ENCODE assay signal across 8 mouse cellular contexts in the genomic region with DNA sequence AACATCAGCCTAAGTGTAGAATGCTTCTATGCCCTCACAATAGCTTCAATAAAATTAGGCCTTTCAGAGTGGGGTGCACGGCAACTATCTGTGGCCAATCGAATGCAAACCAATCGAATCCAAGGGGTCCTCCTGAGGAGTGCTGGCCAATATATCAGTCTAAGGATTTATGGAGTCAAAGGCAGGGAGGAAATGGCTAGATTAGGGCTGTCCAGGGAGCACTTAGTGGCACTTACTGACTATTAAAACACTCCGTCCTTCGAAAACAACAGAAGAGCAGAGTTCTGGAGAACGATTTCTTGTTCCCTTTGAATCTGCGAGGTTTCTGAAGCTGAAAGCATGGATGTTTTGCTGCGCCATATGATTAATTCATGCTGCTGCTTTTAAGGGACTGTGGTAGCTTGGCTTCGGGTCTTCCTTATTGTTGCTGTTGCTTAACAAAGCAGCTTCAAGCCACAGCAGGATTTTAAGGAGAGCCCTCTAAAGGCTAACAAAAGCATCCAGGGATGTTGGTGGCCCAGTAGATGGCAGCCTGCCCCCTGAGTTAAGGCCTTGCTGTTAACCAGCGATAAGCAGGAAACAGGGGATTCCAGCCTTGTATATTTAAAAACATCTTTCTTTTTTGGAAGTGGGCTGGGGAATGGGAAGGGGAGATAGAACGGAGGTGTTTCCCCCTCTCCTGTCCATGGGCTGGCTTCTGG.
DNase-seq lines count a peak whose midpoint lies in the region; ATAC-seq and TF ChIP-seq lines count a peak whose summit lies in the region.
"Had no signal": no experiment of that assay in that cellular context is flagged by ENCODE, and none has a peak within 500 bp of the region (broad histone marks: within the 10 kb centered on the region; RNA-seq: fewer than 3 reads in every experiment).

No protein-coding gene starts in this region.

- TF ChIP-seq POLR2A in cortical plate, adult 2 months (IDR thresholded peaks at IDR 0.05; ENCODE audit: extremely low read depth, insufficient read depth, low read length), result no peak

- intact Hi-C loops in left cerebral cortex, postnatal 36 days (cut with DNase I), result loop anchor here (5.0 kb wide), 1 partner anchor 635 kb away; no protein-coding TSS in a partner anchor

- no peak overlapping the region for H3K27ac ChIP-seq in liver, embryonic 12.5 days
- no peak overlapping the region for H3K27ac ChIP-seq in cortical plate, adult 2 months (ENCODE audit: insufficient read depth, low read length)
- peak overlapping the region; percentile 28; the same call in 1 of the 2 replicates for H3K27ac ChIP-seq in neural tube, embryonic 14.5 days (ENCODE audit: low read depth, low read length)
- H3K27ac ChIP-seq: embryonic facial prominence, embryonic 15.5 days had no signal

- H3K4me2 ChIP-seq in liver, embryonic 12.5 days, result no peak overlapping the region
- peak overlapping the region; percentile 15; the same call in 1 of the 2 replicates for H3K4me2 ChIP-seq in neural tube, embryonic 14.5 days (ENCODE audit: low read depth, low read length)
- H3K4me2 ChIP-seq: embryonic facial prominence, embryonic 15.5 days had no signal

- H3K4me3 ChIP-seq in liver, embryonic 12.5 days, result no peak overlapping the region
- no peak overlapping the region for H3K4me3 ChIP-seq in cortical plate, adult 2 months (ENCODE audit: insufficient read depth, low read length)
- H3K4me3 ChIP-seq in neural tube, embryonic 14.5 days (ENCODE audit: low read depth, low read length), result no peak overlapping the region
- H3K4me3 ChIP-seq: embryonic facial prominence, embryonic 15.5 days had no signal

- no peaks in the 10 kb centered on the region for H3K9me3 ChIP-seq in liver, embryonic 12.5 days (replicated peaks)
- no peaks in the 10 kb centered on the region for H3K9me3 ChIP-seq in neural tube, embryonic 14.5 days (ENCODE audit: control insufficient read depth, low read length)
- H3K9me3 ChIP-seq: embryonic facial prominence, embryonic 15.5 days had no signal

- peak; percentile 6 for DNase-seq in liver
- DNase-seq in frontal cortex, postnatal 25 days (ENCODE audit: low spot score in 2 of 2), result peak; percentile 12 to 29
- peak; percentile 28 to 32 for DNase-seq in left cerebral cortex, postnatal 36 days (ENCODE audit: low spot score in 2 of 2)
- DNase-seq in spleen, postnatal 36 days (ENCODE audit: low spot score in 2 of 2), result no peak

- H3K27me3 ChIP-seq in liver, embryonic 12.5 days (replicated peaks), result no peaks in the 10 kb centered on the region
- no peaks in the 10 kb centered on the region for H3K27me3 ChIP-seq in neural tube, embryonic 14.5 days (ENCODE audit: control insufficient read depth, insufficient read depth, low read length)
- H3K27me3 ChIP-seq: embryonic facial prominence, embryonic 15.5 days had no signal

- no peaks in the 10 kb centered on the region for H3K4me1 ChIP-seq in liver, embryonic 12.5 days
- H3K4me1 ChIP-seq in cortical plate, adult 2 months (ENCODE audit: control insufficient read depth, insufficient read depth, low read length), result no peaks in the 10 kb centered on the region
- peaks cover 7% of the 10 kb centered on the region; the same call in 1 of the 2 replicates for H3K4me1 ChIP-seq in neural tube, embryonic 14.5 days (ENCODE audit: control insufficient read depth, insufficient read depth, low read length)
- H3K4me1 ChIP-seq: embryonic facial prominence, embryonic 15.5 days had no signal

- ATAC-seq in liver, embryonic 12.5 days, result no peak
- peak; percentile 44; the same call in 1 of the 2 replicates for ATAC-seq in neural tube, embryonic 14.5 days (ENCODE audit: low read depth)

- H3K9ac ChIP-seq in liver, embryonic 12.5 days, result no peak overlapping the region
- H3K9ac ChIP-seq in neural tube, embryonic 14.5 days (replicated peaks; ENCODE audit: low read depth, low read length), result no peak overlapping the region
- H3K9ac ChIP-seq: embryonic facial prominence, embryonic 15.5 days had no signal

- WGBS in liver, embryonic 12.5 days (ENCODE audit: insufficient replicate concordance), result 59% methylated on average over 11 of the region's 11 CpGs
- 16% methylated on average over 11 of the region's 11 CpGs for WGBS in neural tube, embryonic 14.5 days

- peak; percentile 61 for TF ChIP-seq CTCF in cortical plate, adult 2 months (IDR thresholded peaks at IDR 0.05; ENCODE audit: extremely low read depth, insufficient read depth, low read length)

- no peaks in the 10 kb centered on the region for H3K36me3 ChIP-seq in liver, embryonic 12.5 days
- no peaks in the 10 kb centered on the region for H3K36me3 ChIP-seq in neural tube, embryonic 14.5 days (ENCODE audit: control insufficient read depth, insufficient read depth, low read length)
- H3K36me3 ChIP-seq: embryonic facial prominence, embryonic 15.5 days had no signal

Comparison
In these comparisons a context has a peak if more than half of its experiments do, and no peak if none do; other contexts are left out.
1. DNase-seq: peak in liver (single experiment), frontal cortex, postnatal 25 days (2 of 2) and left cerebral cortex, postnatal 36 days (2 of 2); none in spleen, postnatal 36 days (0 of 2).